Mouse (Mus musculus) embryo, embryonic 10.5 days (tissue): ENCODE data around the gene Polr3gl.

Source experiments
- DNase-seq: peaks from one replicate; pipeline ENCODE4 v3.0.0-alpha.2; 2015; ENCODE audit warnings: low spot score

The Polr3gl gene

GRCm38 (mm10) chr3:96598156-96599068 lies 4.4 kb upstream of the Polr3gl start:
- peak; percentile 88 for DNase-seq

- DNase-seq, result peak; percentile 63
Measured at GRCm38 (mm10) chr3:96597435-96597891, 3.5 kb upstream of the Polr3gl start.

- DNase-seq, result no peak
Measured at GRCm38 (mm10) chr3:96596855-96597254, 2.9 kb upstream of the Polr3gl start.

DNA sequence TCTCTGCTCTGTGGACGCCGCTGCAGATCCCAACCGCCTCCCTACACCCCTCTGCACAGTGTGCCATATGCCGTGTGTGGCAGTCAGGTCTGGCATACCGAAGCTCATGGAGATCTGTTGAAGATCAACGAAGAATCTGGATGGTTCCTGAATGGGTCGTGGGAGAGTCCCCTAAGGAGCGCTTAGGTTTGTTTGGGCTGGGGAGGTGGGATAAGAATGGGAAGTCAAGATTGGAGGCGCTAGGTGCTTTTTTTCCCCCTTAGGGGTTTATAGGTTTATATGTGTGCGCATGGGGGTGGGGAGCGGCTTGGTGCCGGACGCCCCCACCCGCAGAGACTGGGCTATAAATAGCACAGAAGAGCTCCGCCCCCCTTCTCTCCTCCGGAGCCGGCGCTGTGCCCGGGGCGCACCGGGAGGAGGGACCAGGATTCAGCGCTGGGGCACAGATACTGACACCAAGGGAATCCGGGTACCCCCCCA lies 2.3 kb upstream of the Polr3gl start, which contains the start of gene Ankrd34a:
TSS of gene Ankrd34a (plus strand) at position 409 of the 480 bp plus-strand sequence.
- peak; percentile 26 for DNase-seq

- DNase-seq, result peak; percentile 16
Measured at GRCm38 (mm10) chr3:96595661-96596060, 1.7 kb upstream of the Polr3gl start.

DNA sequence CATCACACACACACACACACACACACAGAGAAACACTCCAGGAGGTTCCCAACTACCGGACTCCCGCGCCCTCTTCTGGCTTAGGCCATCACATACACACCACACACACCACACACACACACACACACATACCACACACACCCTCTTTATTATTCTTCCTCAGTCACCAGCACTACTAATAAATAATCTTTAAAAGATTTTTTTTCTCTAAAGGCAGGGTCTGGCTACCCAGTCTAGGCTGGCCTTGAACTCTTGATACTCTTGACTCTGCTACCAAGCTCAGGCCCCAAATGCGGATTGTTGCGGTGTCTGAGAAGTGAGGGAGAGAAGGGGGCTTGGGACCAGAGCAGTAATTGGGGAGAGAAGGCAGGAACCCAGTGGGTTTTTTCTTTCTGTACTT lies 870 bp upstream of the Polr3gl start:
- DNase-seq, result no peak

DNA sequence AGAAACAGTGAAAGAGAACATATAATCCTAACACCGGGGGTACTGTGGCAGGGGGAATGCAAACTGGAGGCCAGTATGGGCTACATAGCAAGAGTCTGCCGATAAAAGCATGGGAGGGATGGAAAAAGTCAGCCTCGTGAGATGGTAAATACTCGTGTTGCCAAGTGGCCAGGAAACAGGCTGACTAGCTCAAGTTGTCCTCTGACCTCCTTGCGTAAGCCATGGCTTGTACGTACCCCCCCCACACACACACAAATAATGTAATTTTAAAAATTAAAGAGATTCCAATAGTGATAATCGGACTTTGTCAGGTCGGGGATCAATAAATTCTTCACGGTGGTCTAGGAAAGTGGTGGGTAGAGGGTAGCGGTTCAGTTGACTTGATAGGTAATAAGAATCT lies 607 bp downstream of the Polr3gl start:
- peak; percentile 54 for DNase-seq

DNA sequence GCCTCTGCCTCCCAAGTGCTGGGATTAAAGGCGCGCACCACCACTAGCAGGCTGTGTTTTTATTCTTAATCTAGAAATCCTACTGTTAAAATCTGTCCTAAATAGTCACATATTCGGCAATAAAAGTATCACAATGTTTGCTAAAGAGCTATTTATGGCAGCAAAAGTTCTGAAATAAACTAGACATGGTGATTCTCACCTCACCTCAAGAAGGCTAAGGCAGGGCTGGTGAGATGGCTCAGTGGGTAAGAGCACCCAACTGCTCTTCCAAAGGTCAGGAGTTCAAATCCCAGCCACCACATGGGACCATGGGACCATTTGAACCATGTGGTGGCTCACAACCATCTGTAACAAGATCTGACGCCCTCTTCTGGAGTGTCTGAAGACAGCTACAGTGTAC lies 3.3 kb downstream of the Polr3gl start:
- DNase-seq, result no peak

DNA sequence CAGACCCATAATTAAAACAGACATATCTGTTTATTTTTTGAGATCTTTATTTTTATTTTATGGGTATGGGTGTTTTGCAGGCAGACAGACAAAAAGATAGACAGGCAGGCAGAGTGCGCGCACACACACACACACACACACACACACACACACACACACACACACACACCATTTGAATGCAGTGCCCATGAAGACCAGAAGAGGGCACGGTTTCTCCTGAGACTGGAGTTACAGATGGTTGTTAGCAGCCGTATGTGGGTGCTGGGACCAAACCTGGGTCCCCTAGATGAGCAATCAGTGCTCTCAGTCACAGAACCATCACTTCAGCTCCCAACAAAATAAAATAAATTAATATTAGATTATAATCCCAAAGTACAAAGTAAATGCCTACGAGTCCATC lies 10.6 kb downstream of the Polr3gl start:
- DNase-seq, result no peak

- DNase-seq, result no peak
Measured at GRCm38 (mm10) chr3:96581771-96582515, 12.0 kb downstream of the Polr3gl start.

DNA sequence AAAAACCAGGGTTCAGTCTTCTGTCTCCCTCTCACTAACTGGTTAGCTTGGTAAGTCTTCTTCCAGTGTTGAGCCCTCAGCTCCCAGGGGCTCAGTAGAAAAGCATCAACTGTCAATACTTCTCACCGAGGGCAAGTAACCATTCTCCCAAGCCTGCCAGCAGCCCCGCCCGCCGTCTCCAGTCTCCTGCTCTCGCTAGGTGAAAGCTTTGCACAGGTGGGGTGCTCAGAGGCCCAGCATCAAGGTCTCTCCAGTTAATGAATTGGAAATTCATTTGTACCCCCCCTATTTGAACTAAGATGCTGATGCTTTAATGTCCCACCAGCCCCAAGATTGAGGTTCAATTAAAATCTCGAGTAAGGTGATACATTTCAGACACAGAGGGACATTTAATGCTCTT lies 12.8 kb downstream of the Polr3gl start:
- DNase-seq, result no peak

DNA sequence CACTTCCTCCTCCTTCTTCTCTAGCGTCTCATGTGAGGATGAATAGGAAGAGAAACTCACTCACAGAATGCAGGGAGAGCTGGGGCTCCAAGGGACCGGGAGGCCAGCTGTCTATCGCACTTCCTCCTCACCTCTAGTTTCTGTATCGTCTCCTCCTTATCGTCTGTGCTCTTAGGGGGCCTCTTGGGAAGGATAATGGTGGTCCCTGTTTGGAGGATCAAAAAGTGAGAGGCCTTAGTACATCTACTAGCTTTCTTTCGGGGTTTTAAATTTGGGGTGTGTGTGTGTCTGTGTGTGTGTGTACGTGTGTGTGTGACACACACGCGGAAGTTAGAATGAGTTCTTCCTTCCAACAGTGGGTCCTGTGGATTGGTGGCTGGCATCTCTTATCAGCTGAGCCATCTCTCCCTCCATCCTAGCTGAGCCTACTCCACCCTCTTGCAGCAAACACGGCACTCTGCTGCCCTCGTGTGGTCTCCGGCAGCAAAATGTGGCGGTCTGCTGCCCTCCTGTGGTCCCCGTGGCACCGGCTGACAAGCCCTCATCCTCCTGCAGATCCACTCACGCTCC lies 14.0 kb downstream of the Polr3gl start:
- DNase-seq, result peak; percentile 95

DNA sequence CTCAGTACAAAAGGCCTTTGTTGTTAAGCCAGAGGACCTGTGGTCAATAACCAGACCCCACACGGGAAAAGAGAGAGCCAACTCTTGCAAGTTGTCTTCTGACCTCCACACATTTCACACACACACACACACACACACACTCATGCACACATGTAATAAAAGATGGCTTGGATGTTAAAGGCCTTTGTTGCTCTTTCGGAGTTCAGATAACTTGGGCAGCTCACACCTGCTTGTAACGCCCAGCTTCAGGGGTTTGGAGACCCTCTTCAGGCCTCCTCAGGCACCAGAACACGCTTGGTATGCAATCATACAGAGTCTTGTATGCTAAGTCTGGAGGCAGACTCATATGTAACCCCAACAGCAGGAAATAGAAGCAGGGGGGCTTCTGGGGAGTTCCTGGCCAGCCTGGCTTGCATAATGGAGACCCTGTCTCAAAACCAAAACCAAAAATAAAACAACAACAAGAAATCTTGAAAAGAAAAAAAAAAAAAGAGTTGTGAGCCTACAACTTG lies 14.7 kb downstream of the Polr3gl start:
- DNase-seq, result no peak

- no peak for DNase-seq
Measured at GRCm38 (mm10) chr3:96578561-96579238, 15.3 kb downstream of the Polr3gl start.

DNA sequence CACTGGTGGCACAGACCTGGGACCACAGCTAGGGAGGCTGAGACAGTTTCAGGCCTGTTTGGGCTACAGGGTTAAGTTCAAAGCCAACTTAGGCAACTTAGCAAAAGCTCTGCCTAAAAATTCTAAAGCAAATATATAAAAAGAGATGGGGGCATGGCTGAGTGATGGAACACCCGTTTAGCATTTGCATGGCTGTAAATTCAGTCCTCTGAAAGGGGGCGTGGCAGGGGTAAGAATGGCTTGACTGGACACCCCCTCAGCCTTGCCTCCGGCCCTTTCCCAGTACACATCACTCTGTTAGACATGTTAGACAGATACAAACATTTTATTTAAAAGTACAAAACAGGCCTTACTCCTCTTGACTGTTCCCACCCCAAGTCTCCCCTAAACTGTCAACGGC lies 16.4 kb downstream of the Polr3gl start:
- no peak for DNase-seq

DNA sequence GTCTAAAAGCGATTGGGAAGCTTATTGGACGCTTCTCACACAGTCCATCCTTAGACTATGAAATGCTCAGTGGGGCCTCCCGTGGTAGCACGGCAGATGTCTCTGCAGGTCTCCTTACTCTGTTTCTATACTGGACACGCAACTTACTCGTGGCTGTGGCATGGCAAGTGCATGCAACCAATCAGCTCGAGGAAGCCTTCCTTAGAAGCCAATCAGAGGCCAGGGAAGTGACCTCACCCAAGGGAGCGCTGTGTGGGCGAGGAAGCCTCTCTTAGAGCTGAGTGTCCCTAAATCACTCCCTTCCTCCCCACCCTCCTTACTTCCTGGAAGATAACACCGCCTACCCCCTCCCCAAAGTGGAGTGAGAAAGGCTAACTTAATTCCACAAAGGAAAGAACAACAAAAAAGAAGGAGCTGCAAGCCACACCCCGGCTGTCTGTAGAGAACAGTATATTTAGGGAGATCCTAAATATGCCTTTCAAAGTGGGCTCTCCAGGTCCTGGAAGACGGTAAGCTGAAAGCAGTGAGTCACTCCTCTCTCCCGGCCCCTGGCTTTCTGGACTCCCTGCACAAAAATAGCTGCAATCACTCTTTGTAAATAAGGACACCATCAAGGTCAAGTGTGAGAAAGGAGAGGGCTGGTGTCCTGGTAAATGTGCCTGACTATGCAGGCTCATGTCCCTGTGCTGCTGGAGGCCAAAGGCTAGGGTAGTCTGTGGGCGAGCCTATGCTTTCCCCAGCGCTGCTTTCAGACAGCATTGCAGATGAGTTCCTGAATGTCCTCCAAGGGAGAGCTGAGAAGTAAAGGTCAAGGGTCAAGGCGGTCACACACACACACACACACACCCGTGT lies 17.1 kb downstream of the Polr3gl start, which contains the start of gene Gm16253:
TSS of gene Gm16253 (plus strand) at position 295 of the 852 bp plus-strand sequence.
- DNase-seq, result peak; percentile 91

- DNase-seq, result peak; percentile 66
Measured at GRCm38 (mm10) chr3:96576005-96576658, 17.8 kb downstream of the Polr3gl start.

DNA sequence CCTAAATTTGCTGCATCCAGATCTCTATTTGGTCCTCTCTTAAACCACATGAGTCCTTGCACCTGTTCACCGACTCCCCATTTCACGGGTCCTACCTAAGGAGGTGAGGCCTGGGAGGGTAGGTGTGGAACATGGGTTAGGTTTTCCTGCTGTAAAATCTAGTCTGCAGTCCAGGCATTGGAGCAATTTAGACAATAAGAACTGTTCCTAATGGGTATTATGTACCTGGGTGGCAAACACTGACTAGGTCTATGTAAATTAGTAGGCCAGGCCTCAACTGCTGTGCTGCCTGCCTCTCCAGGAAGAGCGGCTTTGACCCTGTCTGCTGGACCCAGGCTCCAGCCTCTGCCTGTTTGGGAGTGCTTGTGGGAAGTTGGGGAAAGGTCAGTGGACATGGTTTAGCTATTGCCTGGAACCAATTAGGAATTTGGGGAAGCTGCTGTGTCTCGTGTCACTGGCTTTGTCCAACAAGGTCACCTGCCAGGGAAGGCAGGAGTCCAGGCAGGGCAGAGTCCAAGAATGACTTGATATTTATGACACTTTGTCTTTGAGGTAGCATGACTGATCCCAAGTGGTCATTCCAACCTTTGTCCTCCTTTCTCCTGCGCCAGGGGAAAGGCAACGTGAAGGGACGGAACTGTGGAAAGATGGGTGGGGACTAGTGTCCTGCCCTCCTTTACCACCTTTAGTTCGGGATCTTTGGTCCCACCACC lies 18.6 kb downstream of the Polr3gl start:
- no peak for DNase-seq
